Mouse (Mus musculus) forebrain, embryonic 13.5 days (tissue): ENCODE measurements around the gene Grid2. TPM values are rescaled to one million over a fixed set of nuclear protein-coding genes. Genes with fewer than 3 reads are reported as not detected.
A peak's percentile ranks its signal among the peaks of the same experiment; 100 is the strongest.

Source experiments
- ATAC-seq: fragments of 200-750 bp; cut with Nextera tagmentation; 2 replicates; pipeline ENCODE4 v1.8.0; 2017
- H3K27ac ChIP-seq: fragments of 300-500 bp; sonication (generic); 2 replicates; pipeline ENCODE4 v1.5.1; 2015; ENCODE audit warnings: inconsistent platforms, mild to moderate bottlenecking, moderate library complexity
- H3K27me3 ChIP-seq: fragments of 300-500 bp; sonication (generic); 2 replicates; pipeline ENCODE4 v1.6.1; 2015; ENCODE audit warnings: mild to moderate bottlenecking, inconsistent platforms
- H3K36me3 ChIP-seq: fragments of 300-500 bp; sonication (generic); 2 replicates; pipeline ENCODE4 v1.6.1; 2015; ENCODE audit warnings: mild to moderate bottlenecking, inconsistent platforms; ENCODE audit not compliant: poor library complexity, severe bottlenecking
- H3K4me1 ChIP-seq: fragments of 300-500 bp; sonication (generic); 2 replicates; pipeline ENCODE4 v1.6.1; 2015; ENCODE audit warnings: inconsistent platforms
- H3K4me2 ChIP-seq: fragments of 300-500 bp; sonication (generic); 2 replicates; pipeline ENCODE4 v1.6.1; 2015; ENCODE audit warnings: inconsistent platforms, mild to moderate bottlenecking, moderate library complexity
- H3K4me3 ChIP-seq: fragments of 300-500 bp; sonication (generic); 2 replicates; pipeline ENCODE4 v1.5.1; 2015; ENCODE audit warnings: mild to moderate bottlenecking, inconsistent platforms
- H3K9ac ChIP-seq: fragments of 300-500 bp; sonication (generic); 2 replicates; pipeline ENCODE4 v1.6.1; 2015; ENCODE audit warnings: mild to moderate bottlenecking, inconsistent platforms
- H3K9me3 ChIP-seq: fragments of 300-500 bp; sonication (generic); replicated peaks from 2 replicates; pipeline ENCODE4 v1.6.1; 2016; ENCODE audit warnings: inconsistent platforms
- WGBS: fragments of 180-500 bp; shearing (Covaris S2); methylation state at CpG from one replicate; pipeline ENCODE4 v1.1.7; 2015; 5-methylcytosine and 5-hydroxymethylcytosine counted together
- polyA plus RNA-seq: library from polyadenylated mRNA; unstranded; fragments of >200 nt; fragmentation: Nextera tagmentation; extraction: Ambion mirVana; gene quantifications from 2 replicates; pipeline ENCODE4 v1.2.1, GENCODE M21; 2015

Grid2 gene
- polyA plus RNA-seq = 1.7 and 2.6 TPM in 2 replicates

GRCm38 (mm10) chr6:63255826-63256555, at the start of gene Grid2:
Gene Grid2, plus strand, starts transcription at chr6:63255876.
- Histone ChIP-seq H3K27me3 (peaks cover 13% of the 10 kb centered on the region), H3K4me1 (peaks cover 17% of the 10 kb centered on the region; the same call in 1 of the 2 replicates), H3K27ac (0 out of 2 replicates have a peak within 1 kb of the TSS, but pooled peaks have one; percentile 19), H3K9ac (peak within 1 kb of the TSS; percentile 74), H3K9me3 (no peaks in the 10 kb centered on the region), H3K36me3 (no peaks in the 10 kb centered on the region), H3K4me3 (peak within 1 kb of the TSS; percentile 75), H3K4me2 (peak within 1 kb of the TSS; percentile 97)
- WGBS = under 1% methylated on average over 70 of the region's 71 CpGs
- ATAC-seq = peak; percentile 78

- ATAC-seq = no peak
- Histone ChIP-seq H3K4me1 (no peaks in the 10 kb centered on the region), H3K27me3 (peaks cover 9% of the 10 kb centered on the region; the same call in 1 of the 2 replicates), H3K4me3 (no peak overlapping the region), H3K36me3 (no peaks in the 10 kb centered on the region), H3K9ac (no peak overlapping the region), H3K4me2 (no peak overlapping the region), H3K27ac (no peak overlapping the region), H3K9me3 (no peaks in the 10 kb centered on the region)
Measured at GRCm38 (mm10) chr6:63250738-63251137, 4.9 kb upstream of the Grid2 start.

DNA sequence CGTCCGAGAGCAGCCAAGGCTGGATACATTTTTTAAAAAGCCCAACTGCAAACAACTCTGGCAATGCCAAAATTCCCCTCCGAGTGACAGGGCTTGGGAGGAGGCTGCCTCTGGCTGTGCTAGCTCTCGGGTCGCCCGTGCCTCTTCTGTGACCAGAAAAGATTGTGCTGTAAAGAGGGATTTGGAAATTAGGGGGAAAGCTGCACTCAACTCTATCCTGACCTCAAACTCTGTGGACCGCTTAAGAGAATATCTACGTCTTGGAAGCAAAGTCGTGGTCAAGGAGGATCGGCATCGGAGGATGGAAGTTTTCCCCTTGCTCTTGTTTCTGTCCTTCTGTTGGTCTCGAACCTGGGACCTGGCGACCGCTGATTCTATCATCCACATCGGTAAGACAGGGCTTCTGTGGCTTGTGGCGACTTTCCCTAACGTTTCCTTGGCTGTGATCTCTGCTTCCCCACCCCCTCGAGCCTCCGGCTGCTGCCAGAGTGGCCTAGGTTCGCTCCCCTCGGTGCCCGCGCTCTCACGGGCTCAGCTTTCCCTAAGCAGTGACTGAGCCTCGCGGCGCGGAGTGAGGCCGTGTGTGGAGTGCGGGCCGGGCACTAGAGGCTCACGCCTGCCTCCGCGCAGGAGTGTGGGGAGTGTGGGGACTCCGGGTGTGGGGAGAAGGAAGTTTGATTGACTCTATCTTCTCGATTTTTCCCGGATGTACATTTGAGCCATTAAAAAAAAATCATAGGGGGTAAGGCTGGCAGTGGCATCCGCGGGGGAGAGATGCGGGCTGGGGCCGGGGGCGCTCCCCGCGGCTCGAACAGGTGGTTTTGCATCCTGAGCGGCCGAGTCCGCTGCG, 1.1 kb downstream of the Grid2 start:
- Histone ChIP-seq H3K4me1 (peaks cover 17% of the 10 kb centered on the region; the same call in 1 of the 2 replicates), H3K36me3 (no peaks in the 10 kb centered on the region), H3K27me3 (peaks cover 13% of the 10 kb centered on the region), H3K9me3 (no peaks in the 10 kb centered on the region), H3K9ac (peak overlapping the region; percentile 74), H3K4me3 (peak overlapping the region; percentile 75), H3K4me2 (peak overlapping the region; percentile 97), H3K27ac (0 out of 2 replicates have a peak overlapping the region, but pooled peaks have one; percentile 19)
- ATAC-seq = peak; percentile 75
- under 1% methylated on average over 49 of the region's 49 CpGs for WGBS

- Histone ChIP-seq H3K4me1 (peaks cover 17% of the 10 kb centered on the region; the same call in 1 of the 2 replicates), H3K27ac (no peak overlapping the region), H3K4me2 (peak overlapping the region; percentile 97), H3K4me3 (peak overlapping the region; percentile 75), H3K27me3 (peaks cover 13% of the 10 kb centered on the region), H3K9me3 (no peaks in the 10 kb centered on the region), H3K36me3 (no peaks in the 10 kb centered on the region), H3K9ac (peak overlapping the region; percentile 74)
- WGBS = 0% methylated on average over 42 of the region's 42 CpGs
- ATAC-seq = peak; percentile 66
Measured at GRCm38 (mm10) chr6:63257406-63257845, 1.8 kb downstream of the Grid2 start.

DNA sequence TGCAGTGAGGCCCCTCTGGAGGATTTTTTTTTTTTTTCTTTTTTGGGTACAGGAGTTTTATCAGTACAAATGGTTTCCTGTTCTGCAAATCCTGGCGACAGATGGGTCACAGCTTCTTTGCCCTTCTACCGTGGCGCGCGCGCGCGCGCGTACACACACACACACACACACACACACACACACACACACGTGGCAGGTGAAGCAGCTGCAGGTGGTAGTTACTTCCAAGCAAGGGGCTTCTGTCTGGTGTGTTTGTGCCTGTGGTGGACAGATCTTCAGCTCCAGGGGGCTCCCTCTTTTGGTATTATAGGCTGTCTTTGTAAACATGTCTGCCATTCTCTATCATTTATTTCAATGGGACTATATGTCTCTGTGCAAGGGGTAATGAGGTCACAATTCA, 2.2 kb downstream of the Grid2 start:
- H3K9ac ChIP-seq = peak overlapping the region; percentile 74; the same call in 1 of the 2 replicates
- peak; percentile 10; the same call in 1 of the 2 replicates for ATAC-seq
- peak overlapping the region; percentile 75 for H3K4me3 ChIP-seq
- H3K27ac ChIP-seq = no peak overlapping the region
- peaks cover 13% of the 10 kb centered on the region for H3K27me3 ChIP-seq
- H3K9me3 ChIP-seq = no peaks in the 10 kb centered on the region
- 2% methylated on average over 11 of the region's 11 CpGs for WGBS
- no peaks in the 10 kb centered on the region for H3K36me3 ChIP-seq
- peak overlapping the region; percentile 97 for H3K4me2 ChIP-seq
- H3K4me1 ChIP-seq = peaks cover 17% of the 10 kb centered on the region; the same call in 1 of the 2 replicates

- Histone ChIP-seq H3K9me3 (no peaks in the 10 kb centered on the region), H3K36me3 (no peaks in the 10 kb centered on the region), H3K9ac (no peak overlapping the region), H3K27ac (no peak overlapping the region), H3K27me3 (peaks cover 8% of the 10 kb centered on the region), H3K4me2 (peak overlapping the region; percentile 1; the same call in 1 of the 2 replicates), H3K4me3 (no peak overlapping the region), H3K4me1 (peaks cover 17% of the 10 kb centered on the region; the same call in 1 of the 2 replicates)
- WGBS = 20% methylated on average over 9 of the region's 9 CpGs
- no peak for ATAC-seq
Measured at GRCm38 (mm10) chr6:63259764-63260163, 4.1 kb downstream of the Grid2 start.

- H3K4me2 ChIP-seq = no peak overlapping the region
- 76% methylated on average over 1 of the region's 1 CpGs for WGBS
- H3K27me3 ChIP-seq = no peaks in the 10 kb centered on the region
- no peak overlapping the region for H3K4me3 ChIP-seq
- H3K9ac ChIP-seq = no peak overlapping the region
- no peaks in the 10 kb centered on the region for H3K9me3 ChIP-seq
- no peak overlapping the region for H3K27ac ChIP-seq
- no peaks in the 10 kb centered on the region for H3K36me3 ChIP-seq
- no peak for ATAC-seq
- no peaks in the 10 kb centered on the region for H3K4me1 ChIP-seq
Measured at GRCm38 (mm10) chr6:63284419-63284818, 28.7 kb downstream of the Grid2 start.

- Histone ChIP-seq H3K36me3 (no peaks in the 10 kb centered on the region), H3K4me3 (no peak overlapping the region), H3K27me3 (no peaks in the 10 kb centered on the region), H3K4me1 (no peaks in the 10 kb centered on the region), H3K9me3 (no peaks in the 10 kb centered on the region), H3K27ac (no peak overlapping the region), H3K9ac (no peak overlapping the region), H3K4me2 (no peak overlapping the region)
- ATAC-seq = no peak
- WGBS = 18% methylated on average over 3 of the region's 3 CpGs
Measured at GRCm38 (mm10) chr6:63342438-63343004, 86.8 kb downstream of the Grid2 start.

- Histone ChIP-seq H3K36me3 (no peaks in the 10 kb centered on the region), H3K9ac (no peak overlapping the region), H3K27ac (no peak overlapping the region), H3K9me3 (no peaks in the 10 kb centered on the region), H3K4me3 (no peak overlapping the region), H3K4me2 (no peak overlapping the region), H3K4me1 (no peaks in the 10 kb centered on the region), H3K27me3 (no peaks in the 10 kb centered on the region)
- 94% methylated on average over 1 of the region's 1 CpGs for whole genome bisulfite sequencing
- ATAC-seq = no peak
Measured at GRCm38 (mm10) chr6:63347015-63347414, 91.3 kb downstream of the Grid2 start.

DNA sequence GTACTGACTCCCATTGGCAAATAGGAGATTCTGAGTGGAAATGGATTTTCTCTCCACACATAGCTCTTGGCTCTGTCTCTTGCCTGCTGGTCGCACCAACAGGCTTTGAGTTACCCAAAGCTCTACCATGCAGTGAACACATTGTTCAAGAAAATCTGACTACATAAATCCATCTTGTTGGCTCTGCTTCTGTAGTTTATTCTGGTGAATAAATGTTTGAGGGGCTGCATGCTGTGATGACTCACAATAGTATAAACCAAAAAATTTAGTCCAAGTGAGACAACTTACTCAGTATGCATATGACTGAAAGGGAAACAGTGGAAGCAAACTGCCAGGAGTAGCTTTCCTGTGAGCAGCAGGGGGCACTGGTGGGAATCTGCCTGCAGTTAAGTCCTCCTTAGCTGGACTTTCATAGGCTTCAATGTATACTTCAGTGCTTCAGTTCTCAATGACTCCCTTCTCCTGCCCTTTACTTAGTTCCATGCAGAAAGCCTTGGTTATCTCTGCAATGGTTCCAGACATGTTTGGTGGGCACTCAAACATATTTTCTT, 125.5 kb downstream of the Grid2 start:
- Histone ChIP-seq H3K36me3 (no peaks in the 10 kb centered on the region), H3K27ac (no peak overlapping the region), H3K27me3 (no peaks in the 10 kb centered on the region), H3K4me3 (no peak overlapping the region), H3K4me1 (no peaks in the 10 kb centered on the region), H3K9ac (no peak overlapping the region), H3K9me3 (no peaks in the 10 kb centered on the region), H3K4me2 (no peak overlapping the region)
- no peak for ATAC-seq
- 67% methylated on average over 1 of the region's 1 CpGs for WGBS

GRCm38 (mm10) chr6:63401698-63402097, 146.0 kb downstream of the Grid2 start:
- no peaks in the 10 kb centered on the region for H3K27me3 ChIP-seq
- no peaks in the 10 kb centered on the region for H3K36me3 ChIP-seq
- no peak overlapping the region for H3K27ac ChIP-seq
- no peak for ATAC-seq
- H3K4me2 ChIP-seq = no peak overlapping the region
- no peaks in the 10 kb centered on the region for H3K4me1 ChIP-seq
- WGBS = 76% methylated on average over 3 of the region's 3 CpGs
- H3K4me3 ChIP-seq = no peak overlapping the region
- no peaks in the 10 kb centered on the region for H3K9me3 ChIP-seq
- no peak overlapping the region for H3K9ac ChIP-seq
